Mouse (Mus musculus): ENCODE results near the gene Tek. TPM values are rescaled to one million over a fixed set of nuclear protein-coding genes. Genes with fewer than 3 reads are reported as not detected.

The Tek gene
- total and polyA plus RNA-seq, 2 experiments from 2014 or later = 27.7 to 40.0 TPM

GRCm38 (mm10) chr4:94803187-94803586, 64.1 kb downstream of the Tek start:
- Histone ChIP-seq H3K4me3 (ENCODE audit: low read depth, low read length) (no peak overlapping the region), H3K27ac (ENCODE audit: low read depth) (no peak overlapping the region), H3K9ac (replicated peaks; ENCODE audit: low read depth, low read length) (no peak overlapping the region), H3K36me3 (replicated peaks; ENCODE audit: control insufficient read depth, insufficient read depth, low read length) (peaks cover 4% of the 10 kb centered on the region), H3K4me2 (ENCODE audit: low read depth, low read length) (no peak overlapping the region), H3K9me3 (replicated peaks; ENCODE audit: control insufficient read depth, low read length) (no peaks in the 10 kb centered on the region), H3K4me1 (ENCODE audit: control insufficient read depth, insufficient read depth) (peaks cover 8% of the 10 kb centered on the region), H3K27me3 (ENCODE audit: control insufficient read depth, insufficient read depth, low read length) (no peaks in the 10 kb centered on the region)
- DNase-seq (ENCODE audit: low spot score) = peak; percentile 67
- ATAC-seq (ENCODE audit: insufficient read depth, low read depth) = peak; percentile 49
- WGBS = 17% methylated on average over 1 of the region's 1 CpGs
- TF ChIP-seq EP300 (IDR thresholded peaks at IDR 0.05; ENCODE audit: low read depth) = no peak
- TF ChIP-seq CTCF (IDR thresholded peaks at IDR 0.05; ENCODE audit: low read depth) = no peak

- TF ChIP-seq CTCF (IDR thresholded peaks at IDR 0.05; ENCODE audit: low read depth) (no peak), EP300 (IDR thresholded peaks at IDR 0.05; ENCODE audit: low read depth) (no peak)
Observed at GRCm38 (mm10) chr4:94810616-94811015, 71.5 kb downstream of the Tek start.

GRCm38 (mm10) chr4:94826891-94827290, 87.8 kb downstream of the Tek start:
- no peak for ATAC-seq (ENCODE audit: insufficient read depth, low read depth)
- H3K27ac ChIP-seq (ENCODE audit: low read depth) = peak overlapping the region; percentile 80
- DNase-seq (ENCODE audit: low spot score) = peak; percentile 56

More at GRCm38 (mm10) chr4:94810616-94811015, 71.5 kb downstream of the Tek start:
- Histone ChIP-seq H3K27me3 (ENCODE audit: control insufficient read depth, insufficient read depth, low read length) (no peaks in the 10 kb centered on the region), H3K36me3 (replicated peaks; ENCODE audit: control insufficient read depth, insufficient read depth, low read length) (peaks cover 10% of the 10 kb centered on the region; the same call in 1 of the 2 replicates), H3K9ac (replicated peaks; ENCODE audit: low read depth, low read length) (no peak overlapping the region), H3K9me3 (replicated peaks; ENCODE audit: control insufficient read depth, low read length) (no peaks in the 10 kb centered on the region), H3K27ac (ENCODE audit: low read depth) (no peak overlapping the region), H3K4me2 (ENCODE audit: low read depth, low read length) (no peak overlapping the region), H3K4me3 (ENCODE audit: low read depth, low read length) (no peak overlapping the region), H3K4me1 (ENCODE audit: control insufficient read depth, insufficient read depth) (no peaks in the 10 kb centered on the region)
- WGBS = 51% methylated on average over 1 of the region's 1 CpGs
- no peak for DNase-seq (ENCODE audit: low spot score)
- ATAC-seq (ENCODE audit: insufficient read depth, low read depth) = no peak

GRCm38 (mm10) chr4:94827429-94827828, 88.3 kb downstream of the Tek start:
- peak overlapping the region; percentile 34; the same call in 1 of the 2 replicates for H3K4me2 ChIP-seq (ENCODE audit: low read depth, low read length)
- no peaks in the 10 kb centered on the region for H3K27me3 ChIP-seq (ENCODE audit: control insufficient read depth, insufficient read depth, low read length)
- 29% methylated on average over 5 of the region's 5 CpGs for WGBS
- no peak for ATAC-seq (ENCODE audit: insufficient read depth, low read depth)
- DNase-seq (ENCODE audit: low spot score) = peak; percentile 37
- peaks cover 8% of the 10 kb centered on the region; the same call in 1 of the 2 replicates for H3K9me3 ChIP-seq (replicated peaks; ENCODE audit: control insufficient read depth, low read length)
- no peaks in the 10 kb centered on the region for H3K4me1 ChIP-seq (ENCODE audit: control insufficient read depth, insufficient read depth)
- H3K4me3 ChIP-seq (ENCODE audit: low read depth, low read length) = no peak overlapping the region
- H3K36me3 ChIP-seq (replicated peaks; ENCODE audit: control insufficient read depth, insufficient read depth, low read length) = peaks cover 5% of the 10 kb centered on the region; the same call in 1 of the 2 replicates
- H3K9ac ChIP-seq (replicated peaks; ENCODE audit: low read depth, low read length) = no peak overlapping the region
- TF ChIP-seq CTCF (IDR thresholded peaks at IDR 0.05; ENCODE audit: low read depth) (peak; percentile 48), EP300 (IDR thresholded peaks at IDR 0.05; ENCODE audit: low read depth) (no peak)
- peak overlapping the region; percentile 80 for H3K27ac ChIP-seq (ENCODE audit: low read depth)

More at GRCm38 (mm10) chr4:94826891-94827290, 87.8 kb downstream of the Tek start:
- Histone ChIP-seq H3K4me3 (ENCODE audit: low read depth, low read length) (no peak overlapping the region), H3K4me2 (ENCODE audit: low read depth, low read length) (0 out of 2 replicates have a peak overlapping the region, but pooled peaks have one; percentile 34), H3K9ac (replicated peaks; ENCODE audit: low read depth, low read length) (no peak overlapping the region), H3K9me3 (replicated peaks; ENCODE audit: control insufficient read depth, low read length) (peaks cover 8% of the 10 kb centered on the region; the same call in 1 of the 2 replicates), H3K4me1 (ENCODE audit: control insufficient read depth, insufficient read depth) (no peaks in the 10 kb centered on the region), H3K36me3 (replicated peaks; ENCODE audit: control insufficient read depth, insufficient read depth, low read length) (peaks cover 5% of the 10 kb centered on the region; the same call in 1 of the 2 replicates), H3K27me3 (ENCODE audit: control insufficient read depth, insufficient read depth, low read length) (no peaks in the 10 kb centered on the region)
- 58% methylated on average over 1 of the region's 1 CpGs for WGBS
- no peak for TF ChIP-seq CTCF (IDR thresholded peaks at IDR 0.05; ENCODE audit: low read depth)
- no peak for TF ChIP-seq EP300 (IDR thresholded peaks at IDR 0.05; ENCODE audit: low read depth)

GRCm38 (mm10) chr4:94829924-94830386, 90.9 kb downstream of the Tek start:
- Histone ChIP-seq H3K4me3 (ENCODE audit: low read depth, low read length) (no peak overlapping the region), H3K9me3 (replicated peaks; ENCODE audit: control insufficient read depth, low read length) (no peaks in the 10 kb centered on the region), H3K27ac (ENCODE audit: low read depth) (peak overlapping the region; percentile 59), H3K4me2 (ENCODE audit: low read depth, low read length) (no peak overlapping the region), H3K27me3 (ENCODE audit: control insufficient read depth, insufficient read depth, low read length) (no peaks in the 10 kb centered on the region), H3K9ac (replicated peaks; ENCODE audit: low read depth, low read length) (no peak overlapping the region), H3K36me3 (replicated peaks; ENCODE audit: control insufficient read depth, insufficient read depth, low read length) (no peaks in the 10 kb centered on the region), H3K4me1 (ENCODE audit: control insufficient read depth, insufficient read depth) (no peaks in the 10 kb centered on the region)
- 56% methylated on average over 6 of the region's 6 CpGs for WGBS
- TF ChIP-seq EP300 (IDR thresholded peaks at IDR 0.05; ENCODE audit: low read depth) (peak; percentile 61), CTCF (IDR thresholded peaks at IDR 0.05; ENCODE audit: low read depth) (no peak)
- DNase-seq (ENCODE audit: low spot score) (peak; percentile 29), ATAC-seq (ENCODE audit: insufficient read depth, low read depth) (peak; percentile 73)

- DNase-seq (ENCODE audit: low spot score) (no peak), ATAC-seq (ENCODE audit: insufficient read depth, low read depth) (no peak)
- no peak overlapping the region for H3K27ac ChIP-seq (ENCODE audit: low read depth)
- H3K27me3 ChIP-seq (ENCODE audit: control insufficient read depth, insufficient read depth, low read length) = no peaks in the 10 kb centered on the region
- H3K4me3 ChIP-seq (ENCODE audit: low read depth, low read length) = no peak overlapping the region
- H3K9me3 ChIP-seq (replicated peaks; ENCODE audit: control insufficient read depth, low read length) = no peaks in the 10 kb centered on the region
- H3K36me3 ChIP-seq (replicated peaks; ENCODE audit: control insufficient read depth, insufficient read depth, low read length) = no peaks in the 10 kb centered on the region
- H3K9ac ChIP-seq (replicated peaks; ENCODE audit: low read depth, low read length) = no peak overlapping the region
- H3K4me1 ChIP-seq (ENCODE audit: control insufficient read depth, insufficient read depth) = no peaks in the 10 kb centered on the region
- WGBS = 64% methylated on average over 7 of the region's 7 CpGs
- TF ChIP-seq CTCF (IDR thresholded peaks at IDR 0.05; ENCODE audit: low read depth) (no peak), EP300 (IDR thresholded peaks at IDR 0.05; ENCODE audit: low read depth) (no peak)
- H3K4me2 ChIP-seq (ENCODE audit: low read depth, low read length) = no peak overlapping the region
Observed at GRCm38 (mm10) chr4:94837061-94837460, 98.0 kb downstream of the Tek start.

Data from heart, postnatal 0 days (tissue).